Mouse (Mus musculus): Measurements from ENCODE around the gene Slc35e3.

Gene Slc35e3

DNA sequence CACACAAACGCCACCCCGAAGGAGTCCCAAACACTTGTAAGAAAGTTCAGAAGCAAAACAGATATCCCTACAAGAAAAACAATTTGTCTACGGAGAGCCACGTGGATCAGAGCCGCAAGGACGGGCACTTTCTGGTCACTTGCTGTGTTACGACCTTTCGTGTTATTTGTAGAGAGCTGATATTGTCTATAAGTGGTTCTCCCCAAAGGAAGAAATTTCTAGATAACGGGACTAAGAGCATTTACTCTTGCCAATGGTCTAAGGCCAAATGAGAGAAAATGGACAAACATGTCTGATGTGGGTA lies 62.5 kb downstream of the Slc35e3 start:
- DNase-seq (ENCODE audit: low read depth), result no peak

All from fibroblast of lung, adult 2 months (primary cell).